Mouse (Mus musculus): ENCODE results near the gene Nup54. TPM values are rescaled to one million over a fixed set of nuclear protein-coding genes. Genes with fewer than 3 reads are reported as not detected.

Gene Nup54
- total RNA-seq, 2 experiments from 2014 or later: 38.0 to 41.7 TPM

DNA sequence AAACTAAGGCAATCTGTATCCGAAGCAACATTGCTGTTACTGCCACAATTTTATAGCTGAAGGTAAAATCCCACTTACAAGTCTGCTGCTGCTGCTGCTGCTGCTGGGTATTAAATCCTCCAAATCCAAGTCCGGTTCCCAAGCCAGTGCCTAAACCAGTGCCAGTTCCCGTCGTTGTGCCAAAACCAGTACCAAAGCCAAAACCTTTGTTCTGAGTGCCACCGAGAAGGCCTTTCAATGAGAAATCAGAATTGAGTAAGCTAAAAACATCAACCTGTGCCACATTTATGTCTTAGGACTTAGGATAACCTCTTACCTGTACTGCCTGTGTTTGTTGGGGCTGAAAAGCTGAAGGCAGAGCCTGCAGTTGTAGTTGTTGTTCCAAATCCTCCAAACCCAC is 4.3 kb downstream of the Nup54 start:
- intact Hi-C loops (cut with DNase I): no loop called here
- peak in 1 of 2 experiments; percentile 39 for DNase-seq (ENCODE audit: extremely low spot score in 1 of 2, low spot score in 2 of 2)

DNA sequence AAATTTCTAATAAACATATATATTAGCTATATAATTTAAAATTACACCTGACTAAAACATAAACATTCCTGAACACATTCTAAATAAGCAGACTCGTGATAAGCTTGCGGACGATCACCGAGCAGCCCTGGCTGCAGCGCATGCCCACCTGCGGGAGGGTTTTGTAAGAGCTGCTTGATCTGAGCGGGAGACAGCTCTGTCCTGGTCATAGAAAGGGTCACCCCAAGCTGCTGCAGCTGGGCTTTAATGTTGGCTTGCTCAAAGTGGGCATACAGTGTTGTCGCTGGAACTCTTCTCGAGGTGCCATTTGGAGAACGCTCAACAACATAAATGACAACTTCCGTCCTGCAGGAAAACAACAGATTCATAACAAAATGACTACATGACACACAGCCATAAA is 10.9 kb downstream of the Nup54 start:
- intact Hi-C loops (cut with DNase I): no loop called here
- DNase-seq (ENCODE audit: extremely low spot score in 1 of 2, low spot score in 2 of 2): no peak

- no peak for DNase-seq (ENCODE audit: extremely low spot score in 1 of 2, low spot score in 2 of 2)
- intact Hi-C loops (cut with DNase I): no loop called here
These were observed 21.0 kb downstream of the Nup54 start for GRCm38 (mm10) chr5:92413982-92414375.

DNA sequence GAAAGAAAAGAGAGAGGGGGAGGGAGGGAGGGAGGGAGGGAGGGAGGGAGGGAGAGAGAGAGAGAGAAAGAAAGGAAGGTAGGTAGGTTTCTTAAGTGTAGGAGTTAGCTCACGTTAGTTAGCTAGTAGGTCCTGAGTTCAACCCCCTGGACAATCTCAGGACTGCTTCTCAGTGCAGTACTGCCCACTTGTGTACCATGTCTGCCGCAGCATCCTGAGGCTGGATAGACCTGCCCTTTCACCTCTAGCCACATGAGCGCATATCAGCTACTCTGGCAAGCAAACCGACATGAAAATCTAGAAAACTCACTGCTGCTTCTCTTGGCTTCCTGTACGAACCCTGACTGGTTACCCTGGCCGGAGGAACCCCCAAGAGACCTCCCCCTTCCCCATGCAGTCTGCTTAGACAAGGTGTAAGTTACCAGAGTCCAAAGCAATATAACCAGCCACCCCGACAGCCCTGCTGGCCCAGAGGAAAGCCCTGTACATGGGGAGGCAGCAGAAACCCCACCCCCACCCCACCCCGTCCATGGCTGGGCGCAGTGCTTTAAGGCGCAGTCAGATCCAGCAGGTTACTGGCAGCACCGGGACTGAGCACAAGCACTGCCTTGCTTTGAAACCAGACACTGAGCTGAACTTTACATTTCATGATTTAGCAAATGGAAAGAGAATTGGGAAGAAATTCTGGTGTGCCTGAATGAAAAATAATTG is 21.6 kb downstream of the Nup54 start:
- DNase-seq (ENCODE audit: extremely low spot score in 1 of 2, low spot score in 2 of 2): no peak
- intact Hi-C loops (cut with DNase I): no loop called here

- intact Hi-C loops (cut with DNase I): no loop called here
- DNase-seq (ENCODE audit: extremely low spot score in 1 of 2, low spot score in 2 of 2): no peak
These were observed 23.4 kb downstream of the Nup54 start for GRCm38 (mm10) chr5:92411461-92412140.

GRCm38 (mm10) chr5:92410486-92410885 is 24.5 kb downstream of the Nup54 start:
- intact Hi-C loops (cut with DNase I): no loop called here
- no peak for DNase-seq (ENCODE audit: extremely low spot score in 1 of 2, low spot score in 2 of 2)

- no peak for DNase-seq (ENCODE audit: extremely low spot score in 1 of 2, low spot score in 2 of 2)
- intact Hi-C loops (cut with DNase I): no loop called here
These were observed 25.5 kb downstream of the Nup54 start for GRCm38 (mm10) chr5:92409361-92410155.

DNA sequence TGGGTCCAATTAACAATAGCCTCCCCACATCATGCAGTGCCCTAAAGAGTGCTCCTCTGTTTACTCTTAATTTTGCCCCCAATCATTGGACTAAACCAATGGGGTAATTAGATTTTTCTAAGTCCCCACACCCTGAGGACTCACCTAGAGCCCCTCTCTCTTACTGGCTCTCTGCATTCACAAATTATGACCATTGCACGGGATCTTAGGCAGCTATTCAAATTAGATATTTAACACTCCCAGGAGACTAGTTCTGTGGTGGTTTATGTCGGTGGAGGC is 30.7 kb downstream of the Nup54 start:
- intact Hi-C loops (cut with DNase I): no loop called here
- no peak for DNase-seq (ENCODE audit: extremely low spot score in 1 of 2, low spot score in 2 of 2)

DNA sequence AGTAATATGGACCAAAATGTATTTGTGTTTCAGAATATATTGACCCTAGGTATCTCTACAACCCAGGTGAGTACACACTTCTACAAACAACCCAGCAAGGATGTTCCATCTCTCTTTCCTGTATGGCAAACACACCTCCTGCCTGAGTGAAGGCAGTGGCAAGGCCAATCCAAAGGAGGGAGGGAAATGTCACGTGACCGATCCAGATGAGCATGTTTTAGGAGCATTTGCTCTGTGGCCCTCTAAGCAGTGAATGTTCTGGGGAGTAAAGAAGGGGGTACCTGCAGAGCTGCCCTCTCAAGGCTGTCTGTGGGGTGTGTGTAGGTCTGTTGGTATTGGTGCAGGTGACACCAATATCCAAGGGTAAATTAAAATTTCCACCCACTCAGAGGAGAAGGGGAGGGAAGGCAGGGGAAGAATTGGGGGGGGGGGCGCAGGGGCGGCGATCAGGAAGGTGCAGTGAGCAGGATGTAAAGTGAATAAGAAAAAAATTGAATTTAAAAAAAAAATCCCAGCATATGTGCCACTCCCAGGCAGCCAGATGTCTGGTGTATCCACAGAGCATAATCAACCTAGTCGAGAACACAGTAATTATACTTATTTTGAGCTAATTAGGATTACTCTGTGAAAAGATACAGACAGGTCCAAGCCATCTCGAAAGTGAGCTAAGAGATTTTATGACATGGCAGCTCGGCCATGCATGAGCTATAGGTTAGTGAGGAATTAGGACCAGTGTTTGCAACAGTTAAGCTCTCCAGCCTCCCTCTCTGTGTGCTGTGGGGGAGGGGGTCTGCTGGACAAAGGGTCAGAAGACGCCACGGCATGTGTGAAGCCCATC is 31.2 kb downstream of the Nup54 start:
- no peak for DNase-seq (ENCODE audit: extremely low spot score in 1 of 2, low spot score in 2 of 2)
- intact Hi-C loops (cut with DNase I): no loop called here

DNA sequence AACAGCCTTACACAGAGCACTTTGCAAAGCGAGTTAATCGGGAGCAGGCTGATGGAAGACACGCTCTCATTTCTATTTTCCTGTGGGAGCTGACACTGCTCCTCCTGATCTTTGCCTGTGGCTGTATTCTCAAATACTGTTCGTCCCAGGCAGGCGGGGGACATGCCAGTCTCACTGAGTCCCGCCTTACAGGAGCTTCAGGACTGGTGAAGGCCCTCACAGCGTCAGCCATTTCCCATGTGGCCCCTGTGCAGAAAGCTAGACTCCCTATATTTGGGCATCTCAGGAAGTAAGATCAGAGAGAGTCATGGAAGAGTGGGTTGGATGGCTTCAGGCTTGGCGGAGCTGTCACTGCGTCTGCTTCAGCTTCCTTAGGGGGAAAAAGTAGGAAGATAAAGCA is 32.2 kb downstream of the Nup54 start:
- intact Hi-C loops (cut with DNase I): no loop called here
- DNase-seq (ENCODE audit: extremely low spot score in 1 of 2, low spot score in 2 of 2): no peak

DNA sequence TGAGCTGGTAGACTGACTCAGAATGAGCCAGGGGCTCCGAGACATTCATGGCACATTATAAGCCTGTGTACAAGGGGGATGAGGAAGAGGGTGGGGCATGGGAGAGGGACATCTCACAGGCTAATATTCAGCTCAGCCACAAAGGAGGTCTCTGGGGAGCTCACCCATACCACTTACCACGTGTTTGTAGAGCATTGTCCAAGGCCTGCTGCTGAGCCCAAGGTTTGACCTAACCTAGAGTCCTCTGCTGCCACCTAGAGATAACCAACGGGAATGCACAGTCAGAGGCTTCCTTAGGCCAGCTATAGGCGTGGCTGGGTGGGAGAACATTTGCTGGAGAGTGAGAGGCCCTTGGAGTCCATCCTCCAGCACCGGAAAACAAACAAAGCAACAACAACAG is 36.9 kb downstream of the Nup54 start:
- peak; percentile 36 to 76 for DNase-seq (ENCODE audit: extremely low spot score in 1 of 2, low spot score in 2 of 2)
- intact Hi-C loops (cut with DNase I): no loop called here

GRCm38 (mm10) chr5:92396476-92396875 is 38.5 kb downstream of the Nup54 start:
- no peak for DNase-seq (ENCODE audit: extremely low spot score in 1 of 2, low spot score in 2 of 2)
- intact Hi-C loops (cut with DNase I): no loop called here

DNA sequence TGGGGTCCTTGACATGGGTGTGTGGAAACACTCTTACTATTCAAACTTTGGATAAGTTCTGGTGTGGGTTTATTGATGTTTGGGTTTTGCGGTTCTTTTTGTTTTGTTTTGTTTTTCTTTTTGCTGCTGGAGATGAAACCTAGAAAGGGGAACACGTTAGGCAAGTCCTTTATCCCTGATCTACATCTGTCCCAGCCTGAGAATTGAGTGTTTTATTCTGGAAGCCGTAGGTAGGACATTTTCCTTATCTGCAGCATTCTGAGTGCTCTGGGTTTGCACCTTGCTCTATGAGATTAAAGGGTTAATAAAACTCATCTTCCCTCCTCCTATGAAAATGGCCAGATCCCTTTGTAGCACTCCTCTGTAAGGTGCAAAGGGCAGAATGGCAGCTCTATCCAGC is 39.3 kb downstream of the Nup54 start:
- DNase-seq (ENCODE audit: extremely low spot score in 1 of 2, low spot score in 2 of 2): no peak
- intact Hi-C loops (cut with DNase I): no loop called here

GRCm38 (mm10) chr5:92393863-92394262 is 41.2 kb downstream of the Nup54 start:
- intact Hi-C loops (cut with DNase I): no loop called here
- no peak for DNase-seq (ENCODE audit: extremely low spot score in 1 of 2, low spot score in 2 of 2)

DNA sequence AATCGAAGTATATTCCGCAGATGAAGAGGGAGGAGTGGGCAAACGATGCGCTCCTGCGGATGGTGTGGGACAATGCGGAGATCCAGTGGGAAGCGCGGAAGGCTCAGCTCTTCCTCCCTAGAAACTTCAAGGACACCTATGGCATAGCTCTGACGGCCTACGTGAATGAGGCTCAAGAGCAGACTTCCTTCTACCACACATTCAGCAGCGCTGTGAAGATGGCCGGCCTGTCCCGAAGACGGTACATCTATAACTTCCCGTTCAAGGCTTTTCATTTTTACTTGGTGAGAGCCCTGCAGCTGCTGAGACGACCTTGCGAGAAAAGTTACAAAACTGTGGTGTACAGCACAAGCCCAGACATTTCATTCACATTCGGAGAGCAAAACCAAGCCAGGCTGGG is 42.5 kb downstream of the Nup54 start:
- intact Hi-C loops (cut with DNase I): no loop called here
- DNase-seq (ENCODE audit: extremely low spot score in 1 of 2, low spot score in 2 of 2): no peak

GRCm38 (mm10) chr5:92390615-92391014 is 44.4 kb downstream of the Nup54 start:
- intact Hi-C loops (cut with DNase I): no loop called here
- no peak for DNase-seq (ENCODE audit: extremely low spot score in 1 of 2, low spot score in 2 of 2)

DNA sequence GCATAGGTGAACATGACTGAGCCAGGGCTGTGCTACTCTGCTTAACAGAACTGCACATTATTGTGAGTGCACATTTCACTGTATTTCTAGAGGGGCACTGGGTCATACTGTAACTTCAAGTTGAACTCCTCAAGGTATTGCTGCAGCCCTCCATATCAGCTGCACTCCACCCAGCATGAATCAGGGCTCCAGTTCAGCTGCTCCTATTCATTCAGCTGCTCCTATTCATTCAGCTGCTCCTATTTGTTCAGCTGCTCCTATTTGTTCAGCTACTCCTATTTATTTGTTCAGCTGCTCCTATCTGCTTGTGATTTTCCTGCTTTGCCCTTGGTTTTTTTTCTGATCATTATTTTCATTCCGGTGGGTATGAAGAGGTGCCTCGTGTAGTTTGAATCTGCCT is 45.0 kb downstream of the Nup54 start:
- intact Hi-C loops (cut with DNase I): no loop called here
- DNase-seq (ENCODE audit: extremely low spot score in 1 of 2, low spot score in 2 of 2): no peak

- peak in 1 of 2 experiments; percentile 47 for DNase-seq (ENCODE audit: extremely low spot score in 1 of 2, low spot score in 2 of 2)
- intact Hi-C loops (cut with DNase I): no loop called here
These were observed 47.6 kb downstream of the Nup54 start for GRCm38 (mm10) chr5:92387433-92387832.

GRCm38 (mm10) chr5:92386643-92387042 is 48.4 kb downstream of the Nup54 start:
- peak in 1 of 2 experiments; percentile 48 for DNase-seq (ENCODE audit: extremely low spot score in 1 of 2, low spot score in 2 of 2)
- intact Hi-C loops (cut with DNase I): no loop called here
